Mouse (Mus musculus): ENCODE results near the gene Prdm15.
A peak's percentile ranks its signal among the peaks of the same experiment; 100 is the strongest.

The Prdm15 gene

GRCm38 (mm10) chr16:97819532-97819931, 32.1 kb downstream of the Prdm15 start:
- no peak for DNase-seq (ENCODE audit: low spot score)

GRCm38 (mm10) chr16:97817414-97817813, 34.2 kb downstream of the Prdm15 start:
- no peak for DNase-seq (ENCODE audit: low spot score)

- DNase-seq (ENCODE audit: low spot score) = no peak
Observed at GRCm38 (mm10) chr16:97815269-97815668, 36.4 kb downstream of the Prdm15 start.

- no peak for DNase-seq (ENCODE audit: low spot score)
Observed at GRCm38 (mm10) chr16:97814060-97814459, 37.6 kb downstream of the Prdm15 start.

- no peak for DNase-seq (ENCODE audit: low spot score)
Observed at GRCm38 (mm10) chr16:97808881-97809280, 42.8 kb downstream of the Prdm15 start.

- DNase-seq (ENCODE audit: low spot score) = no peak
Observed at GRCm38 (mm10) chr16:97805646-97806045, 46.0 kb downstream of the Prdm15 start.

GRCm38 (mm10) chr16:97804680-97805547, 46.7 kb downstream of the Prdm15 start:
- DNase-seq (ENCODE audit: low spot score) = peak; percentile 35

GRCm38 (mm10) chr16:97797950-97798869, 53.4 kb downstream of the Prdm15 start:
- no peak for DNase-seq (ENCODE audit: low spot score)

- no peak for DNase-seq (ENCODE audit: low spot score)
Observed at GRCm38 (mm10) chr16:97797212-97797611, 54.4 kb downstream of the Prdm15 start.

- DNase-seq (ENCODE audit: low spot score) = no peak
Observed at GRCm38 (mm10) chr16:97794256-97794655, 57.4 kb downstream of the Prdm15 start.

- DNase-seq (ENCODE audit: low spot score) = no peak
Observed at GRCm38 (mm10) chr16:97783057-97783456, 68.6 kb downstream of the Prdm15 start.

GRCm38 (mm10) chr16:97778353-97779025, 73.2 kb downstream of the Prdm15 start:
- peak; percentile 36 for DNase-seq (ENCODE audit: low spot score)

- DNase-seq (ENCODE audit: low spot score) = no peak
Observed at GRCm38 (mm10) chr16:97766501-97766900, 85.1 kb downstream of the Prdm15 start.

GRCm38 (mm10) chr16:97764626-97765025, 87.0 kb downstream of the Prdm15 start:
- DNase-seq (ENCODE audit: low spot score) = no peak

- DNase-seq (ENCODE audit: low spot score) = no peak
Observed at GRCm38 (mm10) chr16:97763990-97764340, 87.7 kb downstream of the Prdm15 start.

GRCm38 (mm10) chr16:97763061-97763989, 88.3 kb downstream of the Prdm15 start, which contains the start of gene Ripk4:
Ripk4 (minus strand) TSS chr16:97763787.
- DNase-seq (ENCODE audit: low spot score) = no peak

- no peak for DNase-seq (ENCODE audit: low spot score)
Observed at GRCm38 (mm10) chr16:97761782-97762181, 89.9 kb downstream of the Prdm15 start.

- no peak for DNase-seq (ENCODE audit: low spot score)
Observed at GRCm38 (mm10) chr16:97759681-97760080, 92.0 kb downstream of the Prdm15 start.

GRCm38 (mm10) chr16:97758288-97758687, 93.4 kb downstream of the Prdm15 start:
- DNase-seq (ENCODE audit: low spot score) = no peak

GRCm38 (mm10) chr16:97756460-97756859, 95.2 kb downstream of the Prdm15 start:
- no peak for DNase-seq (ENCODE audit: low spot score)

- DNase-seq (ENCODE audit: low spot score) = no peak
Observed at GRCm38 (mm10) chr16:97752316-97752941, 99.2 kb downstream of the Prdm15 start.
